In genomic region chr8:111989911-111990310, GRCm38 (mm10) we compare ENCODE assay signal across 8 mouse cellular contexts. TPM values are rescaled to one million over a fixed set of nuclear protein-coding genes. Genes with fewer than 3 reads are reported as not detected.
A peak's percentile ranks its signal among the peaks of the same experiment; 100 is the strongest.
DNase-seq lines count a peak whose midpoint lies in the region; ATAC-seq lines count a peak whose summit lies in the region.

No protein-coding gene starts in this region.

- H3K4me2 ChIP-seq in lung, embryonic 16.5 days (ENCODE audit: low read depth, low read length) = no peak overlapping the region

- 5% methylated on average over 7 of the region's 7 CpGs for WGBS in large intestine, adult 2 months
- WGBS in lung, embryonic 16.5 days = 13% methylated on average over 7 of the region's 7 CpGs

- peaks cover 23% of the 10 kb centered on the region for H3K36me3 ChIP-seq in lung, embryonic 16.5 days (ENCODE audit: control insufficient read depth, insufficient read depth, low read length)

- ATAC-seq in CD4-positive, CD25-positive, alpha-beta regulatory T cell, adult 4 months = peak; percentile 68
- 0 out of 2 replicates have a peak, but pooled peaks have one; percentile 18 for ATAC-seq in lung, embryonic 16.5 days (ENCODE audit: low read depth)

- H3K27ac ChIP-seq in lung, embryonic 16.5 days (ENCODE audit: low read length) = no peak overlapping the region

- peak; percentile 78 for DNase-seq in WW6 (ENCODE audit: low read depth, low spot score)
- peak; percentile 88 to 92 for DNase-seq in cerebellum, postnatal 14 days
- DNase-seq in heart, adult 18-20 months = peak; percentile 69 to 89
- DNase-seq in large intestine, adult 2 months (ENCODE audit: low read depth, low spot score) = peak; percentile 52
- peak; percentile 82 for DNase-seq in right cerebral cortex, postnatal 14 days
- DNase-seq in urinary bladder, postnatal 36 days (ENCODE audit: low spot score in 2 of 2) = peak; percentile 65 to 68

- no peak overlapping the region for H3K9ac ChIP-seq in lung, embryonic 16.5 days (ENCODE audit: low read length)

- H3K27me3 ChIP-seq in lung, embryonic 16.5 days (ENCODE audit: control insufficient read depth, insufficient read depth, low read depth, low read length) = no peaks in the 10 kb centered on the region

- H3K9me3 ChIP-seq in lung, embryonic 16.5 days (ENCODE audit: control insufficient read depth, low read length) = no peaks in the 10 kb centered on the region

- no peak overlapping the region for H3K4me3 ChIP-seq in lung, embryonic 16.5 days (ENCODE audit: low read length)

- peaks cover 3% of the 10 kb centered on the region; the same call in 1 of the 2 replicates for H3K4me1 ChIP-seq in lung, embryonic 16.5 days (replicated peaks; ENCODE audit: control insufficient read depth, insufficient read depth, low read length)

RNA-seq across cellular contexts. Expression of gene Adat1, which starts 2.2 kb away (rescaled TPM):
- polyA plus RNA-seq in CD4-positive, CD25-positive, alpha-beta regulatory T cell, adult 4 months (2017; shearing (Covaris generic)) = 1 to 10 TPM; 7.9 to 8.7 TPM
- 1 to 10 TPM; 1.9 to 2.2 TPM for total RNA-seq in heart, adult 18-20 months (2021)
- polyA plus RNA-seq in large intestine, adult 2 months (2012; rRNA removed) = 1.7 and 2.2 TPM in 2 replicates
- 7.5 and 8.8 TPM in 2 replicates for polyA plus RNA-seq in lung, embryonic 16.5 days (2015; fragmentation: Nextera tagmentation; extraction: Ambion mirVana)

RNA-seq across cellular contexts. Expression of gene Kars, which starts 21.2 kb away (rescaled TPM):
- polyA plus RNA-seq in CD4-positive, CD25-positive, alpha-beta regulatory T cell, adult 4 months (2017; shearing (Covaris generic)) = 100 to 1,000 TPM; 166 to 286 TPM
- 100 to 1,000 TPM in 1 of 2 experiments, 10 to 100 TPM in 1; 99.8 to 112 TPM for total RNA-seq in heart, adult 18-20 months (2021)
- 68.3 and 79.5 TPM in 2 replicates for polyA plus RNA-seq in large intestine, adult 2 months (2012; rRNA removed)
- polyA plus RNA-seq in lung, embryonic 16.5 days (2015; fragmentation: Nextera tagmentation; extraction: Ambion mirVana) = 159 and 172 TPM in 2 replicates

RNA-seq across cellular contexts. Expression of gene Terf2ip, which starts 21.3 kb away (rescaled TPM):
- 10 to 100 TPM in 1 of 2 experiments, 1 to 10 TPM in 1; 9.9 to 11.4 TPM for polyA plus RNA-seq in CD4-positive, CD25-positive, alpha-beta regulatory T cell, adult 4 months (2017; shearing (Covaris generic))
- 10 to 100 TPM; 10.9 to 12.9 TPM for total RNA-seq in heart, adult 18-20 months (2021)
- polyA plus RNA-seq in large intestine, adult 2 months (2012; rRNA removed) = 4.4 and 5.7 TPM in 2 replicates
- polyA plus RNA-seq in lung, embryonic 16.5 days (2015; fragmentation: Nextera tagmentation; extraction: Ambion mirVana) = 23.1 and 23.3 TPM in 2 replicates

RNA-seq across cellular contexts. Expression of gene Gm6793, which starts 24.9 kb away (rescaled TPM):
- under 1 TPM; 0.96 to 1.00 TPM for polyA plus RNA-seq in CD4-positive, CD25-positive, alpha-beta regulatory T cell, adult 4 months (2017; shearing (Covaris generic))
- not detected for total RNA-seq in heart, adult 18-20 months (2021)
- not detected in 2 replicates for polyA plus RNA-seq in large intestine, adult 2 months (2012; rRNA removed)
- 0.58 and 0.60 TPM in 2 replicates for polyA plus RNA-seq in lung, embryonic 16.5 days (2015; fragmentation: Nextera tagmentation; extraction: Ambion mirVana)

RNA-seq across cellular contexts. Expression of gene Gabarapl2, which starts 49.4 kb away (rescaled TPM):
- 100 to 1,000 TPM; 205 to 239 TPM for polyA plus RNA-seq in CD4-positive, CD25-positive, alpha-beta regulatory T cell, adult 4 months (2017; shearing (Covaris generic))
- total RNA-seq in heart, adult 18-20 months (2021) = 100 to 1,000 TPM; 137 to 139 TPM
- 43.1 and 49.7 TPM in 2 replicates for polyA plus RNA-seq in large intestine, adult 2 months (2012; rRNA removed)
- 195 and 218 TPM in 2 replicates for polyA plus RNA-seq in lung, embryonic 16.5 days (2015; fragmentation: Nextera tagmentation; extraction: Ambion mirVana)
